Mouse (Mus musculus) heart, embryonic 11.5 days (tissue): ENCODE data around the gene Spata18. TPM values are rescaled to one million over a fixed set of nuclear protein-coding genes. Genes with fewer than 3 reads are reported as not detected.
A peak's percentile ranks its signal among the peaks of the same experiment; 100 is the strongest.

Experiments used
- ATAC-seq: fragments of 200-750 bp; cut with Nextera tagmentation; replicated peaks from 2 replicates; pipeline ENCODE4 v1.8.0; 2017; ENCODE audit warnings: moderate library complexity; ENCODE audit not compliant: insufficient number of reproducible peaks, low FRiP score, low TSS enrichment
- H3K27ac ChIP-seq: fragments of 300-500 bp; sonication (generic); 2 replicates; pipeline ENCODE4 v1.5.1; 2014; ENCODE audit warnings: mild to moderate bottlenecking, low read depth, low read length
- H3K27me3 ChIP-seq: fragments of 300-500 bp; sonication (generic); 2 replicates; pipeline ENCODE4 v1.6.1; 2014; ENCODE audit warnings: mild to moderate bottlenecking, low read length, mixed read lengths; ENCODE audit not compliant: control insufficient read depth, insufficient read depth
- H3K36me3 ChIP-seq: fragments of 300-500 bp; sonication (generic); 2 replicates; pipeline ENCODE4 v1.6.1; 2014; ENCODE audit warnings: mild to moderate bottlenecking, low read length, moderate library complexity, mixed read lengths; ENCODE audit not compliant: control insufficient read depth, insufficient read depth
- H3K4me1 ChIP-seq: fragments of 300-500 bp; sonication (generic); 2 replicates; pipeline ENCODE4 v1.6.1; 2014; ENCODE audit warnings: low read length; ENCODE audit not compliant: control insufficient read depth, insufficient read depth
- H3K4me2 ChIP-seq: fragments of 300-500 bp; sonication (generic); 2 replicates; pipeline ENCODE4 v1.6.1; 2014; ENCODE audit warnings: mild to moderate bottlenecking, moderate library complexity
- H3K4me3 ChIP-seq: fragments of 300-500 bp; sonication (generic); 2 replicates; pipeline ENCODE4 v1.5.1; 2014; ENCODE audit warnings: low read depth, low read length
- H3K9ac ChIP-seq: fragments of 300-500 bp; sonication (generic); 2 replicates; pipeline ENCODE4 v1.6.1; 2014; ENCODE audit warnings: mild to moderate bottlenecking, low read depth, low read length, moderate library complexity
- H3K9me3 ChIP-seq: fragments of 300-500 bp; sonication (generic); replicated peaks from 2 replicates; pipeline ENCODE4 v1.6.1; 2016; ENCODE audit warnings: low read length; ENCODE audit not compliant: control insufficient read depth
- WGBS: fragments of 180-500 bp; shearing (Covaris S2); extraction: QIAGEN DNeasy Blood & Tissue Kit; methylation state at CpG from one replicate; pipeline ENCODE4 v1.1.7; 2014; ENCODE audit not compliant: insufficient replicate concordance; 5-methylcytosine and 5-hydroxymethylcytosine counted together
- polyA plus RNA-seq: library from polyadenylated mRNA; unstranded; fragments of >200 nt; fragmentation: Nextera tagmentation; extraction: Ambion mirVana; gene quantifications from 2 replicates; pipeline ENCODE4 v1.2.1, GENCODE M21; 2014

Gene Spata18
- polyA plus RNA-seq, 1 experiment from 2014 or later = not detected

DNA sequence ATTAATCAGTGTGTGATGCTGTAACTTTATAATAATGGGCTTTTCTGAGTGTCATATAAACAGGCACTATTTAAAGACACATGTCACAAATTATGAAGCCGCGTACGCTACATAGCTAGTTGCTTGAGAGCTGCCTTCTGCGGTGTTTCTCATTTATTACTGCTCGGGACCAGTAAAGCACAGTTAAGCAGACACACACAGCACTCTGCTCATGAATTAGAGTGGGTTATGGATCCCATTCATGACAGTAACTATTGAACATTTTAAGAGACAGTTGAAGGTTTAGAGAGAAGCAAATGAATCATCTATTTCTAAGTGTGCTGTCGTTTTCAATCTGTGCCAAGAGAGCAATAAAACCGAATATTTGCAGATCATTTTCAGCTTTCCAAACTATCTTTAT lies 24.3 kb upstream of the Spata18 start:
- Histone ChIP-seq H3K9ac (no peak overlapping the region), H3K36me3 (no peaks in the 10 kb centered on the region), H3K27me3 (no peaks in the 10 kb centered on the region), H3K4me2 (no peak overlapping the region), H3K9me3 (no peaks in the 10 kb centered on the region), H3K4me1 (peaks cover 3% of the 10 kb centered on the region; the same call in 1 of the 2 replicates), H3K4me3 (no peak overlapping the region), H3K27ac (no peak overlapping the region)
- no peak for ATAC-seq
- WGBS = 93% methylated on average over 7 of the region's 7 CpGs

DNA sequence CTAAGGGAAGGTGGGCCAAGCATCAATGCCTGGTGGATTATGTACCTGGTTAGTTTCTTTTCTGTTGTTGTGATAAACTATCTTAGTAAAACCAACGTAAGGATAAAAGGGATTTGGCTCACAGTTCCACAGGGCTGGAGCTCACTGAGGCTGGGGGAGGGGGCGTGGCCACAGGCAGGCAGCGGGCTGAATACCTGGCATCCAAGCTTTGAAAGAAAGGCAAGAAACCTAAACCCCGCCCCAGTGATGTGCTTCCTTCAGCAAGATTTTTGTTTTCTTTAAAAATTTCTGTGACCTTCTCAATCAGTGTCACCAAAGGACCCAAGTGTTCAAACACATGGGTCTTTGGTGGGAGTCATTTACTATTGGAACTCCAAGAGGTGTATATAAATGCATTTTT lies 23.6 kb upstream of the Spata18 start:
- WGBS = 53% methylated on average over 4 of the region's 4 CpGs
- Histone ChIP-seq H3K9ac (no peak overlapping the region), H3K27ac (no peak overlapping the region), H3K36me3 (no peaks in the 10 kb centered on the region), H3K4me1 (peaks cover 3% of the 10 kb centered on the region; the same call in 1 of the 2 replicates), H3K27me3 (no peaks in the 10 kb centered on the region), H3K4me2 (no peak overlapping the region), H3K9me3 (no peaks in the 10 kb centered on the region), H3K4me3 (no peak overlapping the region)
- no peak for ATAC-seq

DNA sequence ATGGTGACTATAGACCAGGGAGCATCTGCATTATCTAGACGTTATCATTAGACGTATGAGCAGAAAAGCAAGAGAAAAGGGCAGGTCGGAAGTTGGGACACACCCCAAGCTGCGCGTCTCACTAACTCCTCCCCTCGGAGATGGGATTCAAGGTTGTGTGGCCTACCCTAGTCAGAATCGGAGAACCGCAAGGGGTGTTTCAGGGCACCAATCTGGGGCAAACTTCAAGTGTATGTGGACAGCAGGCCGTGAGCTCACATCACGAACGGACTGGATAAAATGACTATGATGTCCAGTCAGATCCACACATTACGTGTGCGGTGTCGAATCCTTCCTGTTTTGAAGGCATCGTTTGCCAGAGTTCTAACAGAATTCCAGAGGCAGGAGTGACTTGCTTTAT lies 23.2 kb upstream of the Spata18 start:
- H3K27me3 ChIP-seq = no peaks in the 10 kb centered on the region
- H3K27ac ChIP-seq = no peak overlapping the region
- no peak overlapping the region for H3K4me3 ChIP-seq
- H3K36me3 ChIP-seq = no peaks in the 10 kb centered on the region
- H3K9me3 ChIP-seq = no peaks in the 10 kb centered on the region
- H3K4me2 ChIP-seq = no peak overlapping the region
- peaks cover 3% of the 10 kb centered on the region; the same call in 1 of the 2 replicates for H3K4me1 ChIP-seq
- 75% methylated on average over 15 of the region's 15 CpGs for WGBS
- ATAC-seq = no peak
- H3K9ac ChIP-seq = no peak overlapping the region

DNA sequence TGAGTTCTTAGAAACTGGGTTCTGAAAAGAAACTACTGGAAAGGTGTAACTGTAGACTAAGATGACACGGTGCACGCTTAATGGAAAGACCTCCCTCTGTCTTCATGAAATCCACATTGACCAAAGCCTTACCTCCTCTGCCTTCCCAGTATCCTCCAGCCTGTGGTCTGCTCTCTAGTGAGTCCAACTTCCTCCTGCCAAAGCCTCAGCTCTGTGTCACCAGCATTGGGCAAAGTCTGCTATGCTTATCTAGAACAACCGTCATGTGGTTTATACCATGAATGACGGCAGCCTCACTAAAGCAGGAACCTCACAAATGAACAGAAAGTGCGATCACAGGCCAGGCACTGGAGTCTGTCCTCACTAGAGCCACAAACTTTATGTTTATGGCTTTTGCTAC lies 21.0 kb upstream of the Spata18 start:
- Histone ChIP-seq H3K36me3 (peaks cover 5% of the 10 kb centered on the region; the same call in 1 of the 2 replicates), H3K4me2 (no peak overlapping the region), H3K9ac (no peak overlapping the region), H3K4me1 (peaks cover 3% of the 10 kb centered on the region; the same call in 1 of the 2 replicates), H3K4me3 (no peak overlapping the region), H3K9me3 (no peaks in the 10 kb centered on the region; the same call in 1 of the 2 replicates), H3K27ac (no peak overlapping the region), H3K27me3 (no peaks in the 10 kb centered on the region)
- ATAC-seq = no peak
- WGBS = 52% methylated on average over 5 of the region's 5 CpGs

DNA sequence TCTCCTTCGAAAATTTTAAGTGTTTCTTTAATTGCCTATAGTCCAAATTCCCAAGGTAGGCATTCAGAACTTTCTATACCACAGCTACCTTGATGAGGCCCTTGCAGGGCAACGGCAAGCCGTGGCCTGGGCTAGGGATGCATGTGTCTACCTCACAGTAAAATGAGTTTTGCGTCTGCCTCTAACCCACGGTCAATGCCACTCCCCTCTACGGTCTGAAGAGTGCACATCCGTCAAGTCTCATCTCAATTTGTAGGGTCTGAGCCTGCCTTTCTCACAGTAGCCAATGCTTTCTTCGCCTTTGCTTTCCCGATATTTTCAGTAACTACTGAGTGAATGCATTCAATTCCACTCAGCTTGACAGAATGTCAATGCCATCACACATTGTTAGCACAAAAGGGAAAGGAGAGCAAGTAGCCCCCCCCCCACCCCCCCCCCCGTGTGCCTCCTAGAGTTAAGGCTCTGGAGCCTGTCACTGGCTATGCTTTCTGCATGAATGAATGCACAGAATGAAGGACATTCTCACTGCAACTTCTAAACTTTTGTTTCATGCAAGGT lies 20.1 kb upstream of the Spata18 start:
- peaks cover 7% of the 10 kb centered on the region; the same call in 1 of the 2 replicates for H3K36me3 ChIP-seq
- H3K9ac ChIP-seq = no peak overlapping the region
- no peak for ATAC-seq
- no peaks in the 10 kb centered on the region; the same call in 1 of the 2 replicates for H3K9me3 ChIP-seq
- no peak overlapping the region for H3K4me2 ChIP-seq
- H3K4me1 ChIP-seq = peaks cover 3% of the 10 kb centered on the region; the same call in 1 of the 2 replicates
- 74% methylated on average over 10 of the region's 10 CpGs for WGBS
- H3K27me3 ChIP-seq = no peaks in the 10 kb centered on the region
- no peak overlapping the region for H3K27ac ChIP-seq
- no peak overlapping the region for H3K4me3 ChIP-seq

- no peaks in the 10 kb centered on the region; the same call in 1 of the 2 replicates for H3K9me3 ChIP-seq
- H3K4me1 ChIP-seq = peaks cover 3% of the 10 kb centered on the region; the same call in 1 of the 2 replicates
- no peak within 1 kb of the TSS for H3K27ac ChIP-seq
Observed at GRCm38 (mm10) chr5:73632291-73632690, 18.9 kb upstream of the Spata18 start, which contains the start of gene Lrrc66. TSS of gene Lrrc66 (minus strand) at chr5:73632526.

GRCm38 (mm10) chr5:73633141-73633540 lies 18.0 kb upstream of the Spata18 start:
- peaks cover 7% of the 10 kb centered on the region for H3K36me3 ChIP-seq
- no peak for ATAC-seq
- no peak overlapping the region for H3K9ac ChIP-seq
- no peaks in the 10 kb centered on the region for H3K27me3 ChIP-seq
- no peaks in the 10 kb centered on the region; the same call in 1 of the 2 replicates for H3K9me3 ChIP-seq
- H3K4me1 ChIP-seq = peaks cover 6% of the 10 kb centered on the region; the same call in 1 of the 2 replicates
- H3K4me3 ChIP-seq = no peak overlapping the region
- no peak overlapping the region for H3K4me2 ChIP-seq
- 54% methylated on average over 8 of the region's 8 CpGs for WGBS
- H3K27ac ChIP-seq = no peak overlapping the region

More at GRCm38 (mm10) chr5:73632291-73632690, 18.9 kb upstream of the Spata18 start, which contains the start of gene Lrrc66:
- Histone ChIP-seq H3K9ac (no peak within 1 kb of the TSS), H3K4me2 (no peak within 1 kb of the TSS), H3K27me3 (no peaks in the 10 kb centered on the region), H3K4me3 (no peak within 1 kb of the TSS), H3K36me3 (peaks cover 7% of the 10 kb centered on the region)
- ATAC-seq = no peak
- WGBS = 72% methylated on average over 8 of the region's 8 CpGs

DNA sequence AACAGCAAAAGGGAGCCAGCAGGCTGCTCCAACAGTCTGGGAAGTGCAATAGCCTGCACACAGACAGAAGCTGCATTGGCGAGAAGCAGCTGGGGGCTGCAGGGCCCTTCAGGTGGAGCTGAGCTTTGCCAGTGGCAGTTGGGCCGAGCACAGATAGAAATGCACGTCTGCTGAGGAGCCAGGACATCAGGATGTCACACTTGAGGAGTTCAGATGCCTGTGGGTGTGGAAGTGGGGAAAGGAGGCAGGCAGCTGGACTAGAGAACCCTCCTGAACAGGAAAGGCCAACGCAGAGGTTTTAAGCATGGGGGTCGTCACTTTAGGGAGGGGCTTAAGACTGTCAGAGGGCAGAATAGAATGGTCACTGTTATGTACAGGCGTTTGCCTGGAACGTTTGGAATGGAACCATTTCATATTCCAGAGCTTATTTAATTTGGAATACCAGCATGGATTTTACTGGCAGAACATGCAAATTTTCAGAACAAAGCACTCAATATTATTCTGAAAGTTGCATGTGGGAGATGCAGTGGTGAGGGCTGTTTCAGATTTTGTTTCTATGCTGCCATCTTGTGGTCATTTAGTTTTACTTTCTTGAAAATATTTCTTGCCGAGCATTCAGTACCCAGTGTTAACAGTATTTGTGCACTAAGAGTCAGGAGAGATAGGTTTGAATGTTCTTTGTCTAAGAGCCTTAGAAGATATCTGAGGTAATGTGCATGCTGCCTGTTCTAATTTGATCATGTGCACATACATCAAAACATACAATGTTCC lies 13.7 kb upstream of the Spata18 start:
- H3K9ac ChIP-seq = 0 out of 2 replicates have a peak overlapping the region, but pooled peaks have one; percentile 16
- no peaks in the 10 kb centered on the region for H3K27me3 ChIP-seq
- 40% methylated on average over 8 of the region's 8 CpGs for WGBS
- H3K27ac ChIP-seq = no peak overlapping the region
- no peak overlapping the region; the same call in 1 of the 2 replicates for H3K4me2 ChIP-seq
- H3K9me3 ChIP-seq = no peaks in the 10 kb centered on the region; the same call in 1 of the 2 replicates
- peaks cover 10% of the 10 kb centered on the region for H3K36me3 ChIP-seq
- ATAC-seq = no peak
- H3K4me3 ChIP-seq = no peak overlapping the region
- H3K4me1 ChIP-seq = 0 out of 2 replicates have a peak, but pooled peaks cover 2% of the 10 kb centered on the region
